Mouse (Mus musculus) layer of hippocampus, postnatal 36 days (tissue): ENCODE data around the gene 9530077C05Rik. TPM values are rescaled to one million over a fixed set of nuclear protein-coding genes. Genes with fewer than 3 reads are reported as not detected.

Experiments used
- DNase-seq, 2 experiments: peaks; one replicate each; pipeline ENCODE4 v3.0.0; 2022
- total RNA-seq, 2 experiments: library from RNA; stranded (reverse); gene quantifications; 2 replicates each; pipeline ENCODE4 v1.2.3; 2021

Gene 9530077C05Rik
- total RNA-seq, 2 experiments from 2014 or later = 7.1 to 7.8 TPM

DNA sequence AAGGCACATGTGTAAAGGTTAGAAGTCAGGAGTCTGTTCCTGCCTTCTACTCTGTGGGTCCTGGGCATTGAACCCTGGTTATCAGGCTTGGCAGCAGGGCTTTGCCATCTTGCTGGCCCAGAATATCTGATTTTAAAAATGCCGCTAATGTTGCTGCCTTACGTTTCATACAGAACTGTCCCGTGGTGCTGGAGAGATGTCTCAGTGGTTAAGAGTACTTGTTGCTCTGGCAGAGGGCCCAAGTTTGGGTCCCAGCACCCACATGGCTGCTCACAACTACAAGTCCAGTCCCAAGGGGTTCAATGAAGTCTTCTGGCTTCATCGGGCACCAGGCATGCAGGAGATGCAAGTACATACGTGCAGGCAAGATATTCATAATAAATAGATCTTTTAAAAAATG, 54.9 kb downstream of the 9530077C05Rik start:
- DNase-seq = no peak

DNA sequence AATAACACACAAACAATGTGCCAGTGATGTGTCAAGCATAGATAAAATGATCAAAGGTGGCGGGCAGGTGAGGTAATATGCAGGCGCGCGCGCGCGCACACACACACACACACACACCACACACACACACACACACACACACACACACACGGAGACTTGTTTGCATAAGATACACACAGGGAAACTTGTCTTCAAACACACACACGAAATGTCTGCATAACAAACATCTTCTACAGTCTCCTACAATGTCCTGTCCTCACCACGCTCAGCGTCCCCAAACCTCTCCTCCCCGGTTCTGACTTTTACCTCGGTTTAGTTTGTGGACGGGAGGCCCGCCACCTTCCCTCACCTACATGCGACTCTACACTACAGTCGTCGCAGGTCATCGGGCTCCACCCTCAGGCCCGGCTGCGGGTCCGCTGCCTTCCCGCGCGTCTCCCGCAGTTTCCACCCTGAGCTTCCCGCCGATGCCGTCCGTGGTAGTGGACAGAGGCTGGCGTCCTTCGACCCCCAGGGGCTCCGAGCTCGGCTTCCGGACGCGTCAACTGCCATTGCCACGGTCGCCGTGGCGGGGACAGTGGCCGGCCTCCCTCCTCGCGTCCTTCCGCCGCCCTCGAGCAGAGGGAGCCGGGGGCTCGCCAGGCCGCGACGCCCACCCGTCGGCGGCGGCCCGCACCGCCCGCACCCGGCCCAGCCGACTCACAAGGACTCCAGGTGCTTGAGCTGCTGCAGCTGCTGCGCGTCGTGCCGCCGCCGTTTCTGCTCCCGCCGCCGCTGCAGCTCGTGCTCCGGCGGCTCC, 56.3 kb downstream of the 9530077C05Rik start:
- DNase-seq = peak; percentile 38 to 51

DNA sequence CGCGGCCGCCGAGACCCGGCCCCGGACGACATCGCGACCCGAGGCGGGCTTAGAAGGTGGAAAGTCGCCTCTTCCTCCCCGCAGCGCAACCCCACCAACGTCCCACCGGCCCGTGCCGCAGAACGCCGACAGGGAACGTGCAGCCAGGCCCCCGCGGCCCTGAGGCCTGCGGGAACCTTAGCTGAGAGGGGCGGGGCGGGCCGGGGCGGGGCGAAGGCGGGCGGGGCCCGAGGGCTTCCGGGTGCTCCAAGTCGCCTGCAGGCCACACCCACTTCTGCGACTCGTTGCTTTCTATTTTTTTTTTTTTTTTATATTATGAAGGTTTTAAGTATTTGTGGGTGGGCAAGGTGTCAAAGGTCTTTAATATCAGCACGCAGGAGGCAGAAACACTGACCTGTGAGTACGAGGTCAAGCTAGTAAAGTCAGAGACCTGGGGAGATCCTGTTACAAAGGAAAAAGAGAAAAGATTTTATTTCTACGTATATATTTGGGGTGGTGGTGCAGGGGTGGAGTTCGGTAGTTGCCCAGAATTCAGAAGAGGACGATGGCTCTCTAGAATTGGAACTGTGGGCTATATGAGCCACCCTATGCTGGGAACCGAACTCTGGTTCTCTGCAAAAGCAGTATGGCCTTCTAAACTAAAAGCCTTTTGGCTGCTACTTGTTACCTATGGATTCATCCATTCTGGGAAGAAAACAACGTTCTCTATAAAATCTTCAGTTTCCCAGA, 57.0 kb downstream of the 9530077C05Rik start:
- DNase-seq = no peak

DNA sequence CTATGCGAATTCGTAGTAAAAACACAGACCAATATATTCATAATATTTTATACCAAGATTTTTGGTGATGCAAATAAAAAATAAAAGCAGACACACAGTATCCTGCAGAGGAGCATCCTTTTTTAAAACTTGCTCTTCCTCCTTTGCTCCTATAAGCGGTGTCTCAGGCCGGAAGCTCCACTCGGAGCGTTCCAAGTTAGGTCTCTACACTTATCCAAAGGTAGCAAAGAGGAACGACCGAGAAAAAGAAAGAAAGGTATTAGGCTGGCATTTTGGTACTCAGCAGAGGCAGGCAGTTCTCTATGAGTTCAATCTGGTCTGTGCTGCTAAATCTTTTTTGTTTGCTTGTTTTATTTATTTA, 57.6 kb downstream of the 9530077C05Rik start:
- DNase-seq = no peak

DNA sequence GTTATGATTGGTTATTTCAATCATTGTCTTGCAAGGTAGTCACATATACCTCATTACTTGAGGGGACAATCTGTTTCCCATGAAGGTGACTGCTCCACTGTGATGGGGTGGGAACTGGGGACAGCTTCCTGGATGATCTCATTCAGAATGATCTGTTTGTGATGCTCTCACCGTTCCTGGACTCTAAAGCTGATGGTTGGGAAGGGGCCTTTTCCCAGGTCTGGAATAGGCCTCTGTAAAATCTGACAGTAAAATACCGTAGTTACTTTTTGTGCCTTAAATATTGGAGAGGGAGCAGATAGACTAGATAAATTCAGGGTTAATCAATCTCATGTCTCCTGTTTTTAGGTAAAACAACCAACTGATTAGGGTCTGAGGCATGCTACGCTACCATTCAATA, 58.3 kb downstream of the 9530077C05Rik start, which contains the start of gene Rp9:
TSS of gene Rp9 (minus strand) at position 101 of the 400 bp plus-strand sequence.
- DNase-seq = no peak

DNA sequence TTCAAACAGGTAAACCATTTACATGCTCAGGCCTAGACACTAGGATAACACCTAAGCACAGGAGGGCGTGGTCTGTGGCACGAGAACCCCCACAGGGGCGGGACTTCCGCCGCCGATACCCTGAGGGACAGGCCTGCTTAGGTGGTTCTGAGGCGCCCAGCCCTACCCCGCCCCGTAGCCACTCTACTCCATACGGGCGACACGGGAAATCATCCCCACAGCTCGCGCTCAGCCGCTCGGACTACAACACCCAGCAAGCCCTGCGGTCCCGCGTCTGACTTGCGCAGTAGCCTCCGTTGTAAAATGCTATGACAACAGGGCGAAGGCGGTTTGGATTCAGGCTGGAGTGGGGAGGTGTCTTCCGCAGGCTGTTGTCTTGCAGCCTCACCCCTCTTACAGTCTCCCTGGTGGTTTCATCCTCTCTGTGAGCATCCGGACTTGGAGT, 64.1 kb downstream of the 9530077C05Rik start, which contains the start of gene Bbs9:
TSS of gene Bbs9 (plus strand) at position 292 of the 445 bp plus-strand sequence.
- DNase-seq = peak; percentile 95

DNA sequence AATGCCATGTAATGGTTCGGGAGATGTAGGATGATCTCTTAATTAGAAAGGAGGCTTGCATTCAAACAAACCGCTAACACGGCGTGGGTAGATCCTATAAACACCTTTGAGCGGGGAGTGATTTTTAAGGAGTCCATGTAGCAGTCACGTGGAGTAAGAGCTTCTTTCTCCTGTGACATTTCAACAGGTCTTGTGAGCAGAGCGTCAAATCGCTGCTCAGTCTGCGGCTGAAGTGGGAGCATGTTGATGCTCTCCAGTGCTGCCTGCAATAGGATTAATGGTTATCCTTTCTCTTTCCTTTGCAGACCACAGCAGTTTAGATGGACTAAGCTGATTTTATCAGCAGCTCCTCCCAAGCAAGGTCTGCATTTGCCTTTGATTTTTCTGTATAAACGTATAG, 65.0 kb downstream of the 9530077C05Rik start:
- DNase-seq = no peak

DNA sequence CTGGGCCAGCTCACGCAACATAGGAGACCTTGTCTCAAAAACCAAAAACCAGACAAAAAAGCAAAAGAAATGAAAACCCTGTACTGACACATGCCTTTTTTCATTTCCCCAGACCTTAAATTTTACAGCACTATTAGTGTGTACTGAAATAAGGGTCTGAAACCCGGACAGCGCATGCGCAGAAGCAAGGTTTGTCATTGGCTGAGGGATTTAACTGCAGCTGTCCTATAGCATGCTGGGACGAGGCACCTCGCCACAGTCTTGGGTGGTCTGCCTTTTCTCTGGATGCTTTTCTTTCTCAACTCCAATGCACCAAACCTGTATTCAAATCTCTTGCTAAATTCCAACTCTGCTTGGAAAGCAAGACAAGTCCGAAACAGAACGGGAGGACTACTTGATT, 67.6 kb downstream of the 9530077C05Rik start:
- DNase-seq = no peak

DNA sequence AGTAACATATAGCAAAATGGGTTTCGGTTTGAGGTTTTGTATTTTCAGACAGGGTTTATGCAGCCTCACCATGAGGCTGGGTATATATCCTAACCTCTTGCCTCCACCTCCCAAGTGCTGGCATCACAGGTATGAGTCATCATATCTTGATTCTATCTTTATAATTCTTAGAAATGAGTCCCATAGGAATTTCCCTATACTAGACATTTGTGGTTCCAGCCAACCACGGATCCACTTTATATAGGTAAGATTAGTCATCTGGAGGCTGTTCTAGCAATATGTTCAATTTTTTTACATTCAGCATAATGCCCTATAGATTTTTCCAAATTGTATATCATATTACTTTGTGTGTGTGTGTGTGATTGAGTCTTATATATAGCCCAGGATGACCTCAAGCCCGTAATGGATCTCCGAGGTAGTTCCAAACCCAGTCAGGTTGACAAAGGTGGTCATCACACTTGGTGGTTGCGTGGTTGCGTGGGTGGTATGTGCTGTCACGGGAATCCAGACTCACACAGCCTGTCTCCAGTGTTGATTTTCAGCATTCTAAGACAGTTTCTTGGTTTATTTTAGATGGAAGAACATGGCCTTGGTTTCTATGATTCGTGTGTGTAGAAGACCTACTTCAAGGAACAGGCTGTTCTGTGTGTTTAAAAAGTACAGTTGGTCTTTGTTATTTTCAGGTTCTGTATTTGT, 72.7 kb downstream of the 9530077C05Rik start:
- no peak for DNase-seq

DNA sequence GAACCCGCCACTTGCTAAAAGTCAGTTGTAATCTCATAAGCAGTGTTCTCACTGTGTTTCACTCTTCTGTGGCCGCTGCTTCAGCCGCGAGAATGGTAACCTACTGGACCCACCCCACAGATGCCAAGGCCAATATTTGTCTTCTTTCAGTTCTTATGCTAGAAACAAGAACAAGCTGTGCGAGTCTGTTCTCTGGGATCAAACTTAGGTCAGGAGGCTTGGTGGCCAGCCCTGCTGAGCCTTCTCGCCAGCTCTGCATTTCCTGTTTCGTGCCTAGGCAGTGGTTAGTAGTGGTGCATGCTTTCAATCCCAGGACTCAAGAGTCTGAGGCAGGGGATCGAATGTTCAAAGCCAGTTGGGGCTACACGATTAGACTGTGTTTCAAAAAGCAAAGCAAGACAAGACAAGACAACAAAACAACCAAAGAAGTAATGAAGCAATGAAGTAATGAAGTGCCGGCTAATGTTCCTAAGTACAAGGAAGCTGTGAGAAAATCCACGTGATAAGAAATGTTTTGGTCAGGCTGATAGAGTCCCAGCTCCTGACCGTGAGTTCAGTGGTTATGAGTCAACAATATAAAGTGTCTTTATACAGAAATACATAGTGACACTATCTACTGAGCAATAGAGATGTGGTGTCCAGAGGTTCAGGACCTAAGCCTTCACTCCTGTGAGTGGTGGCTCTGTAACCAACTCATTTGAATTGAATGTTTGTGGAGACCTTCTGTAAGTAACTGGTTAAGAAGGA, 73.4 kb downstream of the 9530077C05Rik start:
- DNase-seq = no peak

DNA sequence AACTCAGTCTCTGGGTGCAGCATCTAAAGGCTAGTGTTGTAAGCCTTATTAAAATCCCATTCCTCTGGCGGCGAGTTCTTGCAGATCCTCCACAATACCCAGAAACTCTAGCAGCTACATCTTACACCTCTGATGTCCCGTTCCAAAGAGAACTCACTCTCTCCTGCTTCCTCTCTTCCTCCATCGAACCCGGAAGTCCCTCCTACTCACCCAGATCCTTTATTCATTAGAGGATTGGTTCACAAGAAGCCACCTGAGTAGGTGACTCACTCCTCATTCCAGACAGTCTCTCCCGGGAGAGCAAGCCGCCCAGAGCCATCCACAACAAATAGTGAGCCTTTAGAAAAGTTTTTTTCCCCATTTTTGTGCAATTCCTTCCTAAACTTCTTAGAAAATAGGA, 74.9 kb downstream of the 9530077C05Rik start:
- no peak for DNase-seq

DNA sequence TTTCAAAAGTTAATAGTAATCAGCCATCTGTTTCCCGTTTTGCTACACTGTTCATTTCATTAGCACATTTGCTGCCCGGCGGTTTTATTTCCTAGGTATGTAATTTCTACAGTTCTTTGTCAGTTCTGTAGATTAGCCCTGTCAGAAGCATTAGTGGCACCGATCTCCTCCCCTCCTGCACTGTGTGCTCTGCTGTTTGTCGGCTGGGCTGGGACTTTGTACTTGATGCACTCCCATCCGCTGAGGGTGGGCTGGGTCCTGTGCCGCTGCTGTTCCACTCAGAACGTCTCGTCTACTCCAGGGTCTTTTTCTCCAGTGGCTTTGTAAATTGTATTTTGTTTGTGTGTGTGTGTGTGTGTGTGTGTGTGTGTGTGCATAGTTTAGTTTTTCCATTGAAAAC, 77.7 kb downstream of the 9530077C05Rik start:
- DNase-seq = no peak

Other genes starting within 250 kb of the 9530077C05Rik start
- under 1 TPM in 1 of 2 experiments, not detected in 1; 0.38 TPM for gene Zfp872, start 223.4 kb upstream of the 9530077C05Rik start, total RNA-seq
- gene Zfp809, start 185.8 kb upstream of the 9530077C05Rik start, total RNA-seq = 10 to 100 TPM; 22.5 to 27.6 TPM
- 1 to 10 TPM; 5.5 to 5.6 TPM for gene Zfp599, start 151.6 kb upstream of the 9530077C05Rik start, total RNA-seq
- 10 to 100 TPM; 17.3 to 18.4 TPM for gene Zfp810, start 103.9 kb upstream of the 9530077C05Rik start, total RNA-seq
- gene Anln, start 22.3 kb upstream of the 9530077C05Rik start, total RNA-seq = 10 to 100 TPM; 20.3 TPM
- gene Gm17545, start 42.8 kb downstream of the 9530077C05Rik start, total RNA-seq = not detected
- 10 to 100 TPM; 29.9 to 33.1 TPM for gene Rp9, start 58.2 kb downstream of the 9530077C05Rik start, total RNA-seq
- 10 to 100 TPM; 22.8 to 24.5 TPM for gene Bbs9, start 64.2 kb downstream of the 9530077C05Rik start, total RNA-seq